ENCODE assay signal across 20 mouse cellular contexts in genomic region chr3:132122581-132122980, GRCm38 (mm10). TPM values are rescaled to one million over a fixed set of nuclear protein-coding genes. Genes with fewer than 3 reads are reported as not detected.
DNase-seq lines count a peak whose midpoint lies in the region; ATAC-seq and TF ChIP-seq lines count a peak whose summit lies in the region.
"Had no signal": no experiment of that assay in that cellular context is flagged by ENCODE, and none has a peak within 500 bp of the region (broad histone marks: within the 10 kb centered on the region; RNA-seq: fewer than 3 reads in every experiment).

No protein-coding gene starts in this region.

- WGBS in lung, embryonic 14.5 days, result 11% methylated on average over 4 of the region's 4 CpGs
- WGBS in lung, adult 2 months, result 26% methylated on average over 4 of the region's 4 CpGs
- WGBS in embryonic facial prominence, embryonic 10.5 days, result 45% methylated on average over 4 of the region's 4 CpGs

- H3K9ac ChIP-seq in lung, embryonic 14.5 days, result no peak overlapping the region
- H3K9ac ChIP-seq: forebrain, embryonic 15.5 days; hindbrain, embryonic 12.5 days; hindbrain, embryonic 15.5 days had no signal

- no peak overlapping the region for H3K4me2 ChIP-seq in lung, embryonic 14.5 days
- H3K4me2 ChIP-seq: forebrain, embryonic 15.5 days; heart, embryonic 11.5 days; hindbrain, embryonic 12.5 days; hindbrain, embryonic 15.5 days had no signal

- peak; percentile 27 for DNase-seq in lung, embryonic 14.5 days
- DNase-seq in lung, adult 2 months, result no peak
- peak; percentile 66 for DNase-seq in embryo, embryonic 10.5 days (ENCODE audit: low spot score)
- DNase-seq in embryonic facial prominence, embryonic 10.5 days (ENCODE audit: low spot score), result peak; percentile 54
- peak; percentile 55 for DNase-seq in forelimb bud, embryonic 11.5 days (ENCODE audit: low read depth, low spot score)
- no peak for DNase-seq in yolk sac, embryonic 10.5 days (ENCODE audit: low spot score)
- DNase-seq in spleen, adult 18-20 months, result no peak
- DNase-seq: adrenal gland, postnatal 10 days; adrenal gland, postnatal 36 days; cerebellum, adult 18-20 months; cerebellum, adult 9-10 months; cerebellum, postnatal 14 days; gastrocnemius, postnatal 10 days; gastrocnemius, postnatal 36 days; heart, adult 11 months had no signal

- ATAC-seq in lung, embryonic 14.5 days (ENCODE audit: insufficient read depth), result peak; percentile 11; the same call in 1 of the 2 replicates
- ATAC-seq in activated CD4-positive, CD25-positive, alpha-beta regulatory T cell, adult 4 months, result no peak
- ATAC-seq: forebrain, embryonic 15.5 days had no signal

- no peak overlapping the region for H3K27ac ChIP-seq in lung, embryonic 14.5 days (ENCODE audit: low read depth)
- H3K27ac ChIP-seq in embryonic facial prominence, embryonic 10.5 days (replicated peaks), result no peak overlapping the region
- H3K27ac ChIP-seq: forebrain, embryonic 15.5 days; hindbrain, embryonic 12.5 days; hindbrain, embryonic 15.5 days had no signal

- no peak for TF ChIP-seq CTCF in lung, embryonic 14.5 days (IDR thresholded peaks at IDR 0.05; ENCODE audit: low read depth)
- TF ChIP-seq CTCF in lung, adult 2 months (IDR thresholded peaks at IDR 0.05; ENCODE audit: insufficient read depth, low read length), result no peak

- no peaks in the 10 kb centered on the region for H3K9me3 ChIP-seq in lung, embryonic 14.5 days (ENCODE audit: low read depth, low read length)
- no peaks in the 10 kb centered on the region for H3K9me3 ChIP-seq in embryonic facial prominence, embryonic 10.5 days
- H3K9me3 ChIP-seq: forebrain, embryonic 15.5 days; hindbrain, embryonic 12.5 days; hindbrain, embryonic 15.5 days had no signal

- no peak for TF ChIP-seq POLR2A in lung, adult 2 months (IDR thresholded peaks at IDR 0.05; ENCODE audit: borderline replicate concordance, extremely low read depth, low read depth, low read length)

- no peak overlapping the region for H3K4me3 ChIP-seq in lung, embryonic 14.5 days (ENCODE audit: low read depth, low read length)
- no peak overlapping the region for H3K4me3 ChIP-seq in lung, adult 2 months (replicated peaks; ENCODE audit: extremely low read depth, low read depth, low read length)
- H3K4me3 ChIP-seq in embryonic facial prominence, embryonic 10.5 days, result no peak overlapping the region
- H3K4me3 ChIP-seq: forebrain, embryonic 15.5 days; hindbrain, embryonic 12.5 days; hindbrain, embryonic 15.5 days had no signal

- no peaks in the 10 kb centered on the region for H3K36me3 ChIP-seq in lung, embryonic 14.5 days (ENCODE audit: insufficient read depth)
- no peaks in the 10 kb centered on the region for H3K36me3 ChIP-seq in embryonic facial prominence, embryonic 10.5 days (replicated peaks)
- H3K36me3 ChIP-seq: forebrain, embryonic 15.5 days; hindbrain, embryonic 12.5 days; hindbrain, embryonic 15.5 days had no signal

- H3K4me1 ChIP-seq in lung, embryonic 14.5 days (ENCODE audit: insufficient read depth), result no peaks in the 10 kb centered on the region
- H3K4me1 ChIP-seq in lung, adult 2 months (ENCODE audit: control insufficient read depth, insufficient read depth, low read length), result no peaks in the 10 kb centered on the region
- peaks cover 16% of the 10 kb centered on the region for H3K4me1 ChIP-seq in embryonic facial prominence, embryonic 10.5 days
- H3K4me1 ChIP-seq: forebrain, embryonic 15.5 days; hindbrain, embryonic 12.5 days; hindbrain, embryonic 15.5 days had no signal

- H3K27me3 ChIP-seq in lung, embryonic 14.5 days (ENCODE audit: insufficient read depth, low read length), result no peaks in the 10 kb centered on the region
- H3K27me3 ChIP-seq in embryonic facial prominence, embryonic 10.5 days (replicated peaks; ENCODE audit: low read depth, poor library complexity, severe bottlenecking), result no peaks in the 10 kb centered on the region
- H3K27me3 ChIP-seq: forebrain, embryonic 15.5 days; hindbrain, embryonic 12.5 days; hindbrain, embryonic 15.5 days had no signal

RNA-seq across cellular contexts. Expression of gene Dkk2, which starts 37.5 kb away (rescaled TPM):
- 1.9 and 2.1 TPM in 2 replicates for polyA plus RNA-seq in lung, embryonic 14.5 days (2014; fragmentation: Nextera tagmentation; extraction: Ambion mirVana)
- polyA plus RNA-seq in lung, adult 2 months (2012; rRNA removed), result 0.15 and 1.1 TPM in 2 replicates
- 5.7 and 12.1 TPM in 2 replicates for polyA plus RNA-seq in embryonic facial prominence, embryonic 10.5 days (2016; fragmentation: Nextera tagmentation; extraction: Ambion mirVana)
- polyA plus RNA-seq in activated CD4-positive, CD25-positive, alpha-beta regulatory T cell, adult 4 months (2017; shearing (Covaris generic)), result not detected

Comparison
In these comparisons a context has a peak if more than half of its experiments do, and no peak if none do; other contexts are left out.
1. DNase-seq: peak in lung, embryonic 14.5 days (single experiment), embryo, embryonic 10.5 days (single experiment), embryonic facial prominence, embryonic 10.5 days (single experiment) and forelimb bud, embryonic 11.5 days (single experiment); none in lung, adult 2 months (single experiment), yolk sac, embryonic 10.5 days (single experiment) and spleen, adult 18-20 months (0 of 2).